Mouse (Mus musculus) forebrain, embryonic 10.5 days (tissue): ENCODE measurements at regions not wholly inside any gene's neighbourhood (a gene's known extent, or its start where the extent isn't known, plus 50 kb on each side); places are given as distances from the start of the nearest gene placed in this dataset.

Experiments used
- DNase-seq: peaks from one replicate; pipeline ENCODE4 v3.0.0-alpha.2; 2017; ENCODE audit warnings: low spot score; ENCODE audit errors: extremely low spot score
- H3K27ac ChIP-seq: fragments of 300-500 bp; sonication (generic); 2 replicates; pipeline ENCODE4 v1.5.1; 2016; ENCODE audit warnings: mild to moderate bottlenecking
- H3K27me3 ChIP-seq: fragments of 300-500 bp; sonication (generic); 2 replicates; pipeline ENCODE4 v1.6.1; 2016; ENCODE audit warnings: mild to moderate bottlenecking; ENCODE audit not compliant: poor library complexity, severe bottlenecking
- H3K36me3 ChIP-seq: fragments of 300-500 bp; sonication (generic); replicated peaks from 2 replicates; pipeline ENCODE4 v1.6.1; 2016; ENCODE audit warnings: mild to moderate bottlenecking, moderate library complexity
- H3K4me1 ChIP-seq: fragments of 300-500 bp; sonication (generic); 2 replicates; pipeline ENCODE4 v1.6.1; 2016
- H3K4me3 ChIP-seq: fragments of 300-500 bp; sonication (generic); 2 replicates; pipeline ENCODE4 v1.5.1; 2016; ENCODE audit warnings: mild to moderate bottlenecking, moderate library complexity
- H3K9me3 ChIP-seq: fragments of 300-500 bp; sonication (generic); 2 replicates; pipeline ENCODE4 v1.6.1; 2016; ENCODE audit warnings: mild to moderate bottlenecking, moderate library complexity
- WGBS: fragments of 180-500 bp; shearing (Covaris S2); methylation state at CpG from one replicate; pipeline ENCODE4 v1.1.7; 2016; 5-methylcytosine and 5-hydroxymethylcytosine counted together

- H3K36me3 ChIP-seq, result no peaks in the 10 kb centered on the region
- 67% methylated on average over 9 of the region's 9 CpGs for WGBS
- no peak for DNase-seq
Measured at GRCm38 (mm10) chr7:117930392-117930791, 185.6 kb downstream of the Rps15a start.

GRCm38 (mm10) chr7:117926396-117926795 lies 189.6 kb downstream of the Rps15a start:
- DNase-seq, result no peak
- no peak overlapping the region for H3K4me3 ChIP-seq
- no peaks in the 10 kb centered on the region for H3K36me3 ChIP-seq
- WGBS, result 53% methylated on average over 1 of the region's 1 CpGs
- H3K4me1 ChIP-seq, result peaks cover 10% of the 10 kb centered on the region; the same call in 1 of the 2 replicates
- H3K27me3 ChIP-seq, result no peaks in the 10 kb centered on the region
- no peak overlapping the region for H3K27ac ChIP-seq
- H3K9me3 ChIP-seq, result no peaks in the 10 kb centered on the region

More at GRCm38 (mm10) chr7:117930392-117930791, 185.6 kb downstream of the Rps15a start:
- no peak overlapping the region for H3K27ac ChIP-seq
- H3K4me1 ChIP-seq, result peaks cover 10% of the 10 kb centered on the region; the same call in 1 of the 2 replicates
- no peaks in the 10 kb centered on the region for H3K9me3 ChIP-seq
- H3K27me3 ChIP-seq, result no peaks in the 10 kb centered on the region
- no peak overlapping the region for H3K4me3 ChIP-seq

GRCm38 (mm10) chr7:117922270-117922669 lies 193.7 kb downstream of the Rps15a start:
- no peak for DNase-seq
- Histone ChIP-seq H3K9me3 (no peaks in the 10 kb centered on the region), H3K4me3 (no peak overlapping the region), H3K36me3 (no peaks in the 10 kb centered on the region), H3K27ac (no peak overlapping the region), H3K27me3 (no peaks in the 10 kb centered on the region), H3K4me1 (0 out of 2 replicates have a peak, but pooled peaks cover 7% of the 10 kb centered on the region)

GRCm38 (mm10) chr7:117918206-117918995 lies 197.6 kb downstream of the Rps15a start:
- DNase-seq, result no peak
- no peaks in the 10 kb centered on the region for H3K27me3 ChIP-seq
- H3K4me3 ChIP-seq, result no peak overlapping the region
- H3K36me3 ChIP-seq, result no peaks in the 10 kb centered on the region
- no peaks in the 10 kb centered on the region for H3K9me3 ChIP-seq
- H3K4me1 ChIP-seq, result no peaks in the 10 kb centered on the region
- H3K27ac ChIP-seq, result no peak overlapping the region
- 94% methylated on average over 10 of the region's 10 CpGs for WGBS

GRCm38 (mm10) chr7:117916915-117917314 lies 199.1 kb downstream of the Rps15a start:
- Histone ChIP-seq H3K9me3 (no peaks in the 10 kb centered on the region), H3K27me3 (no peaks in the 10 kb centered on the region), H3K36me3 (no peaks in the 10 kb centered on the region), H3K4me3 (no peak overlapping the region), H3K27ac (no peak overlapping the region), H3K4me1 (no peaks in the 10 kb centered on the region)
- 92% methylated on average over 6 of the region's 6 CpGs for WGBS
- no peak for DNase-seq

GRCm38 (mm10) chr7:117912453-117912852 lies 203.5 kb downstream of the Rps15a start:
- no peak for DNase-seq
- H3K27ac ChIP-seq, result no peak overlapping the region
- no peak overlapping the region for H3K4me3 ChIP-seq
- H3K9me3 ChIP-seq, result no peaks in the 10 kb centered on the region
- H3K27me3 ChIP-seq, result no peaks in the 10 kb centered on the region
- no peaks in the 10 kb centered on the region for H3K4me1 ChIP-seq
- no peaks in the 10 kb centered on the region for H3K36me3 ChIP-seq
- WGBS, result 88% methylated on average over 3 of the region's 3 CpGs

GRCm38 (mm10) chr7:117911062-117911461 lies 204.9 kb downstream of the Rps15a start:
- no peaks in the 10 kb centered on the region for H3K4me1 ChIP-seq
- no peaks in the 10 kb centered on the region for H3K9me3 ChIP-seq
- no peak overlapping the region for H3K27ac ChIP-seq
- no peak for DNase-seq
- WGBS, result 93% methylated on average over 3 of the region's 3 CpGs
- H3K4me3 ChIP-seq, result no peak overlapping the region
- no peaks in the 10 kb centered on the region for H3K36me3 ChIP-seq
- H3K27me3 ChIP-seq, result no peaks in the 10 kb centered on the region

- Histone ChIP-seq H3K9me3 (no peaks in the 10 kb centered on the region), H3K4me3 (no peak overlapping the region), H3K4me1 (no peaks in the 10 kb centered on the region), H3K27ac (no peak overlapping the region), H3K27me3 (no peaks in the 10 kb centered on the region), H3K36me3 (no peaks in the 10 kb centered on the region)
- WGBS, result 88% methylated on average over 2 of the region's 2 CpGs
- DNase-seq, result no peak
Measured at GRCm38 (mm10) chr7:117896528-117896927, 219.5 kb downstream of the Rps15a start.

- WGBS, result 90% methylated on average over 6 of the region's 6 CpGs
- no peak overlapping the region for H3K27ac ChIP-seq
- no peaks in the 10 kb centered on the region for H3K36me3 ChIP-seq
- no peaks in the 10 kb centered on the region for H3K9me3 ChIP-seq
- H3K27me3 ChIP-seq, result no peaks in the 10 kb centered on the region
- H3K4me1 ChIP-seq, result peaks cover 25% of the 10 kb centered on the region
- H3K4me3 ChIP-seq, result no peak overlapping the region
- DNase-seq, result no peak
Measured at GRCm38 (mm10) chr7:117887288-117887687, 228.7 kb downstream of the Rps15a start.

GRCm38 (mm10) chr7:117882803-117883202 lies 233.2 kb downstream of the Rps15a start:
- H3K4me3 ChIP-seq, result no peak overlapping the region
- 8% methylated on average over 13 of the region's 13 CpGs for WGBS
- H3K27me3 ChIP-seq, result 0 out of 2 replicates have a peak, but pooled peaks cover 4% of the 10 kb centered on the region
- H3K4me1 ChIP-seq, result peaks cover 33% of the 10 kb centered on the region
- H3K27ac ChIP-seq, result peak overlapping the region; percentile 63; the same call in 1 of the 2 replicates
- peak; percentile 81 for DNase-seq
- no peaks in the 10 kb centered on the region for H3K36me3 ChIP-seq
- H3K9me3 ChIP-seq, result no peaks in the 10 kb centered on the region

GRCm38 (mm10) chr7:117878903-117879302 lies 237.1 kb downstream of the Rps15a start:
- no peak overlapping the region for H3K4me3 ChIP-seq
- no peaks in the 10 kb centered on the region for H3K9me3 ChIP-seq
- H3K27ac ChIP-seq, result no peak overlapping the region
- DNase-seq, result no peak
- 83% methylated on average over 7 of the region's 7 CpGs for WGBS
- no peaks in the 10 kb centered on the region for H3K36me3 ChIP-seq
- H3K27me3 ChIP-seq, result 0 out of 2 replicates have a peak, but pooled peaks cover 4% of the 10 kb centered on the region
- peaks cover 24% of the 10 kb centered on the region for H3K4me1 ChIP-seq

- Histone ChIP-seq H3K4me3 (no peak overlapping the region), H3K9me3 (no peaks in the 10 kb centered on the region), H3K36me3 (no peaks in the 10 kb centered on the region), H3K4me1 (peaks cover 6% of the 10 kb centered on the region; the same call in 1 of the 2 replicates), H3K27ac (no peak overlapping the region), H3K27me3 (no peaks in the 10 kb centered on the region)
- no peak for DNase-seq
- WGBS, result 92% methylated on average over 2 of the region's 2 CpGs
Measured at GRCm38 (mm10) chr7:117875241-117875640, 240.7 kb downstream of the Rps15a start.

GRCm38 (mm10) chr7:117859419-117859818 lies 256.6 kb downstream of the Rps15a start:
- Histone ChIP-seq H3K27ac (no peak overlapping the region), H3K27me3 (no peaks in the 10 kb centered on the region)
- 83% methylated on average over 6 of the region's 6 CpGs for WGBS

More at GRCm38 (mm10) chr7:117859419-117859818, 256.6 kb downstream of the Rps15a start:
- Histone ChIP-seq H3K9me3 (no peaks in the 10 kb centered on the region), H3K4me1 (no peaks in the 10 kb centered on the region), H3K36me3 (no peaks in the 10 kb centered on the region), H3K4me3 (no peak overlapping the region)
- DNase-seq, result no peak
